Mouse (Mus musculus) monocyte, adult 5-6 weeks (primary cell): Measurements from ENCODE around the gene Ascl5. TPM values are rescaled to one million over a fixed set of nuclear protein-coding genes. Genes with fewer than 3 reads are reported as not detected.

Experiments used
- total RNA-seq: library from RNA; stranded (forward); fragments of 200-1000, 200-491, 200-594 nt; gene quantifications from 3 replicates; pipeline ENCODE4 v1.2.3, GENCODE M21; 2017

Ascl5 gene
- total RNA-seq, 1 experiment from 2014 or later = not detected

Other genes starting within 250 kb of the Ascl5 start
- 0.29 TPM in 1 of 3 replicates, not detected in the others for gene Lad1, start 232.2 kb upstream of the Ascl5 start, total RNA-seq
- gene Tnnt2, start 214.4 kb upstream of the Ascl5 start, total RNA-seq = not detected in 3 replicates
- not detected in 3 replicates for gene Pkp1, start 131.6 kb upstream of the Ascl5 start, total RNA-seq
- not detected in 3 replicates for gene Igfn1, start 44.5 kb upstream of the Ascl5 start, total RNA-seq
- gene Tmem9, start 42.7 kb upstream of the Ascl5 start, total RNA-seq = 1.6 to 7.8 TPM (median 2.7 TPM) in 3 replicates
- 0.64 to 1.6 TPM (median 1.1 TPM) in 3 replicates for gene Cacna1s, start 1.9 kb downstream of the Ascl5 start, total RNA-seq
- gene Kif21b, start 80.6 kb downstream of the Ascl5 start, total RNA-seq = 77.9 to 156 TPM (median 101 TPM) in 3 replicates
- gene Mroh3, start 162.0 kb downstream of the Ascl5 start, total RNA-seq = 0.32 TPM in 1 of 3 replicates, not detected in the others
- not detected in 3 replicates for gene Inava, start 183.5 kb downstream of the Ascl5 start, total RNA-seq
- not detected in 3 replicates for gene Gpr25, start 210.1 kb downstream of the Ascl5 start, total RNA-seq